Mouse (Mus musculus): Measurements from ENCODE around the gene Sult1a1. TPM values are rescaled to one million over a fixed set of nuclear protein-coding genes. Genes with fewer than 3 reads are reported as not detected.

The Sult1a1 gene
- total RNA-seq, 2 experiments from 2014 or later: 2.7 to 8.2 TPM

DNA sequence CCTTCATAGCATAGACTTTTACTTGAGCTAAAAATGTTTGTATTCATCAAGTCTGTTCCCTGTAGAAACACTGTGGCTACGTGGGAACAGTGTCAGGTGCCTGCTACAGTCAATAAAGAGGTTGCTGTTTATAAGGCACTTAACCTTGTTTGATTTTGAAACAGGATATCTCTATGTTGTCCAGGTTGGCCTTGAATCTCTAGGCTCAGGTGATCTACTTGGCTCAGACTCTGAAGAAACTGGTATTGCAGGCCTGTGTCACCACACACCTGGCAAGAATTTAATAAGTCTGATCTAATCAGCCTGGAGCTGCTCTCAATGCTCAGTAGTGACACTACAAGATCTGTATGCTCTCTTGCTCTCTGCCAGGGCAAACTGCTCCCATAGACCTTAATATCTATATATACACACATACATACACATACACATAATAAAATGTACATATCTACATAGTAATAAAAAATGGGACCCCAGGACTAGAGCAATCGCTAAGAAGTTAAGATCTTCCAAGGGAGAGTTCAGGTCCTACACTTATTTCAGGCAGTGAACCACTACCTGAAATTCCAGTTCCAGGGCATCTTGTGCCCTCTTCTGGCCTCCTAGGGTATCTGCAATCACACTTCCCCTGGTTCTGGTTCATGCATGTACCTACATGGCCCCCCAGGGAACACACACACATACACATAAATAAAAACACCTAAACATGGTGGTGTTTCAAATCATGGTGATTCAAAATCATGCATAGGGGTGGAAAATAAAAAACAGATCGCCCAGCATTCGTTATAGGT, 39.3 kb downstream of the Sult1a1 start:
- intact Hi-C loops (cut with DNase I): loop anchor here (2.0 kb wide), 1 partner anchor 50 kb away; no protein-coding TSS in a partner anchor
- peak; percentile 18 to 36 for DNase-seq (ENCODE audit: extremely low spot score in 1 of 2, low spot score in 2 of 2)

DNA sequence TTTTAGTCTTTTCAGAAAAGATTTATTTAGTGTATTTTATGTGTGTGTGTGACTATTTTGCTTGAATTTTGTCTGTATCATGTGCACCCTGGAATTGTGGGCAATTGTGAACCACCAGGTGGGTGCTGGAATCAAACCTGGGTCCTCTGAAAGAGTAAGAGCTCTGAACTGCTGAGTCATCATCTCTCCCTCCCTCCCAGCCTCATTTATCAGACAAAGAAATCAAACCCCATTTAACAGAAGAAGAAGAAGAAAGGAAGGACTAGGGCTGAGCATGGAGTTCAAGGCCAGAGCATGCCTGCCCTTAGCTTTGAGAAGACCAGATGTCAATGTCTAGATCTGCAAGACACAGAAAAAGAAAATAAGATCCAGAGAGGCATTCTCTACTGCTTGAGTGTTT, 40.9 kb downstream of the Sult1a1 start:
- intact Hi-C loops (cut with DNase I): no loop called here
- DNase-seq (ENCODE audit: extremely low spot score in 1 of 2, low spot score in 2 of 2): no peak

DNA sequence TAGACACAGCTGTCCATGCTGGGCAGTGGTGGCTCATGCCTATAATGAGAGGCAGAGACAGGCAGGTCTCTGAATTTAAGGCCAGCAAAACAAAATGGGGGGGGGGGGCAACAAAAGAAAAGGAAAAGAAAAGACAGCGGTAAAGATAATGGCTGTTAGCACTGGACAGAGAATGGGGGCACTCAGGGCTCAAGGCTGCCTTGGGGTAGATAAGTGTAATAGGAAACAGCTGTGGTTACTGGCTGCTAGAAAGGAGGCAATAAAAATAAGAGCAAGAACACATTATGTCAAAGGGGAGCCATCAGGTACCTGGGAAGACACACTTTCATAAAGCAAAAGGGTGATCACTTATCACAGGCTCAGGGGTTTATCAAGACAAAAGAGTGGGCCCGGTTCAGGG, 43.8 kb downstream of the Sult1a1 start:
- no peak for DNase-seq (ENCODE audit: extremely low spot score in 1 of 2, low spot score in 2 of 2)
- intact Hi-C loops (cut with DNase I): no loop called here

GRCm38 (mm10) chr7:126630824-126631518, 45.3 kb downstream of the Sult1a1 start, which contains the start of gene Nupr1:
Gene Nupr1 (minus strand): TSS chr7:126630861.
- intact Hi-C loops (cut with DNase I): no loop called here
- DNase-seq (ENCODE audit: extremely low spot score in 1 of 2, low spot score in 2 of 2): no peak

- intact Hi-C loops (cut with DNase I): no loop called here
- DNase-seq (ENCODE audit: extremely low spot score in 1 of 2, low spot score in 2 of 2): no peak
Observed at GRCm38 (mm10) chr7:126629915-126630314, 46.3 kb downstream of the Sult1a1 start.

GRCm38 (mm10) chr7:126628111-126628510, 48.1 kb downstream of the Sult1a1 start:
- peak in 1 of 2 experiments; percentile 50 for DNase-seq (ENCODE audit: extremely low spot score in 1 of 2, low spot score in 2 of 2)
- intact Hi-C loops (cut with DNase I): no loop called here

- intact Hi-C loops (cut with DNase I): no loop called here
- no peak for DNase-seq (ENCODE audit: extremely low spot score in 1 of 2, low spot score in 2 of 2)
Observed at GRCm38 (mm10) chr7:126625807-126626600, 50.2 kb downstream of the Sult1a1 start.

- intact Hi-C loops (cut with DNase I): no loop called here
- peak; percentile 16 to 87 for DNase-seq (ENCODE audit: extremely low spot score in 1 of 2, low spot score in 2 of 2)
Observed at GRCm38 (mm10) chr7:126625369-126625768, 50.9 kb downstream of the Sult1a1 start.

DNA sequence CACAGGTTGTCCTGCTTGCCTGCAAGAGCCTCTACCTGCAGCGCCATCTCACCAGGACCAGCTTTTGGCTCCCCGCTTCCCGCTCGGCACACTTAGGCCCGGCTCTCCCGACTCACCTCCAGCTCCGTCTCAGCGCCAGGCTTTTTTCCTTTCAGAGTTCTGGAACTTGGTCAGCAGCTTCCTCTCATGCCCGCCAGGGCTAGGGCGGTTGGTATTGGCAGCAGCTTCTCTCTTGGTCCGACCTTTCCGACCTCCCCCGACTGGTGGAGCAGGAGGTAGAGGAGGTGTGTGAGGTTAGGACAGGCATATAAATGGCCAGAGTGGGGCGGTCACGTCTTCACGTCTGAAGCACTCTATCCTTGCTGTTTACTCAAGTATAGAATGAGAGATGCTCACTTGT, 51.5 kb downstream of the Sult1a1 start:
- intact Hi-C loops (cut with DNase I): no loop called here
- peak in 1 of 2 experiments; percentile 28 for DNase-seq (ENCODE audit: extremely low spot score in 1 of 2, low spot score in 2 of 2)

- DNase-seq (ENCODE audit: extremely low spot score in 1 of 2, low spot score in 2 of 2): no peak
- intact Hi-C loops (cut with DNase I): no loop called here
Observed at GRCm38 (mm10) chr7:126623381-126623780, 52.9 kb downstream of the Sult1a1 start.

Other genes starting within 250 kb of the Sult1a1 start
- 1 to 10 TPM; 8.7 to 8.8 TPM for gene Rabep2, start 247.7 kb downstream of the Sult1a1 start, total RNA-seq (2021)
- gene Atp2a1, start 213.3 kb downstream of the Sult1a1 start, total RNA-seq (2021): under 1 TPM in 1 of 2 experiments, not detected in 1; 0.20 TPM
- 10 to 100 TPM; 68.3 to 68.6 TPM for gene Sh2b1, start 201.0 kb downstream of the Sult1a1 start, total RNA-seq (2021)
- gene Tufm, start 189.1 kb downstream of the Sult1a1 start, total RNA-seq (2021): 100 to 1,000 TPM in 1 of 2 experiments, 10 to 100 TPM in 1; 81.6 to 103 TPM
- gene Atxn2l, start 173.0 kb downstream of the Sult1a1 start, total RNA-seq (2021): 100 to 1,000 TPM; 123 to 125 TPM
- gene Eif3c, start 110.0 kb downstream of the Sult1a1 start, total RNA-seq (2021): 100 to 1,000 TPM; 194 to 195 TPM
- 1 to 10 TPM in 1 of 2 experiments, under 1 TPM in 1; 0.97 to 1.1 TPM for gene Apobr, start 91.5 kb downstream of the Sult1a1 start, total RNA-seq (2021)
- gene Cln3, start 90.6 kb downstream of the Sult1a1 start, total RNA-seq (2021): 10 to 100 TPM; 21.2 to 22.1 TPM
- not detected for gene Il27, start 81.5 kb downstream of the Sult1a1 start, total RNA-seq (2021)
- 1 to 10 TPM; 8.7 to 8.9 TPM for gene Nupr1, start 45.6 kb downstream of the Sult1a1 start, total RNA-seq (2021)
- gene Sgf29, start 27.1 kb downstream of the Sult1a1 start, total RNA-seq (2021): 10 to 100 TPM; 32.8 to 42.3 TPM
- gene Bola2, start 19.0 kb upstream of the Sult1a1 start, total RNA-seq (2021): 100 to 1,000 TPM; 118 to 124 TPM
- gene Slx1b, start 19.4 kb upstream of the Sult1a1 start, total RNA-seq (2021): 10 to 100 TPM; 21.6 to 22.5 TPM
- 100 to 1,000 TPM; 178 to 199 TPM for gene Coro1a, start 31.4 kb upstream of the Sult1a1 start, total RNA-seq (2021)
- 100 to 1,000 TPM; 260 to 263 TPM for gene Mapk3, start 83.2 kb upstream of the Sult1a1 start, total RNA-seq (2021)
- gene Gdpd3, start 89.9 kb upstream of the Sult1a1 start, total RNA-seq (2021): 1 to 10 TPM; 2.6 to 3.5 TPM
- gene Ypel3, start 100.5 kb upstream of the Sult1a1 start, total RNA-seq (2021): 100 to 1,000 TPM; 167 to 169 TPM
- gene Tbx6, start 105.1 kb upstream of the Sult1a1 start, total RNA-seq (2021): under 1 TPM; 0.21 to 0.41 TPM
- 10 to 100 TPM; 54.4 to 56.2 TPM for gene Ppp4c, start 116.1 kb upstream of the Sult1a1 start, total RNA-seq (2021)
- gene Fam57b, start 121.2 kb upstream of the Sult1a1 start, total RNA-seq (2021): 100 to 1,000 TPM; 135 to 141 TPM
- gene 4930451I11Rik, start 155.2 kb upstream of the Sult1a1 start, total RNA-seq (2021): not detected
- 10 to 100 TPM; 74.1 to 80.3 TPM for gene Doc2a, start 171.0 kb upstream of the Sult1a1 start, total RNA-seq (2021)
- gene Hirip3, start 185.5 kb upstream of the Sult1a1 start, total RNA-seq (2021): 10 to 100 TPM; 32.4 to 41.1 TPM
- 10 to 100 TPM; 51.5 to 56.4 TPM for gene Ino80e, start 185.9 kb upstream of the Sult1a1 start, total RNA-seq (2021)
- gene Taok2, start 208.3 kb upstream of the Sult1a1 start, total RNA-seq (2021): 100 to 1,000 TPM; 161 to 168 TPM
- 10 to 100 TPM; 22.4 to 25.2 TPM for gene Tmem219, start 246.5 kb upstream of the Sult1a1 start, total RNA-seq (2021)